In the genomic region with DNA sequence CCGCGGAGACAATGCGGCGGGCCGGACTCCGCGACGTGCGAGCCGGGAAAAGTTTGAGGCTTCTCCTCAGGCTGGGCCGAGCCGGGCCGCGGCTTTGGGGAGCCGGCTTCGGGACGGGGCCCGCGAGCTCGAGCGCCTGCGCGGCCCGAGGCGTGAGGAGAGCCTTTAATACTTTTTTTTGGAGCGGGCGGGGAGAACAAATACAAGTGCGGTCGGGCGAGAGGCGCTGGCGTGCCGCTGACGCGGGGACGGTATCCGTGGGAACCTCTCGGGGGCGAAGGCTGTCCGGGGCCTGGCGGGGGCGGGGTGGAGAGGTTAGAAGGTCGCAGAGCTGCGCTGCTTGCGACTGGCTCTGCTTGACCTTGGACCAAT, we compare ENCODE assay signal across 7 mouse cellular contexts.
DNase-seq lines count a peak whose midpoint lies in the region; ATAC-seq and TF ChIP-seq lines count a peak whose summit lies in the region.

No protein-coding gene starts in this region.

- TF ChIP-seq CTCF in intestine, postnatal 0 days (IDR thresholded peaks at IDR 0.05; ENCODE audit: low read depth) = no peak
- TF ChIP-seq CTCF in spleen, adult 2 months (IDR thresholded peaks at IDR 0.05; ENCODE audit: extremely low read depth, insufficient read depth, insufficient read length, insufficient replicate concordance) = no peak

- peak overlapping the region; percentile 95 for H3K27ac ChIP-seq in intestine, postnatal 0 days (ENCODE audit: low read depth, low read length)
- H3K27ac ChIP-seq in limb, embryonic 10.5 days = peak overlapping the region; percentile 91
- peak overlapping the region; percentile 93 for H3K27ac ChIP-seq in midbrain, embryonic 13.5 days
- H3K27ac ChIP-seq in spleen, adult 2 months (ENCODE audit: insufficient read depth, low read length) = peak overlapping the region; percentile 27; the same call in 1 of the 2 replicates

- peak overlapping the region; percentile 71 for H3K4me2 ChIP-seq in intestine, postnatal 0 days (replicated peaks; ENCODE audit: low read depth)
- H3K4me2 ChIP-seq in midbrain, embryonic 13.5 days (replicated peaks) = peak overlapping the region; percentile 65

- H3K27me3 ChIP-seq in intestine, postnatal 0 days (replicated peaks; ENCODE audit: control insufficient read depth, insufficient read depth, low read length) = no peaks in the 10 kb centered on the region
- no peaks in the 10 kb centered on the region for H3K27me3 ChIP-seq in limb, embryonic 10.5 days (ENCODE audit: low read depth, poor library complexity, severe bottlenecking)
- H3K27me3 ChIP-seq in midbrain, embryonic 13.5 days = no peaks in the 10 kb centered on the region
- H3K27me3 ChIP-seq in spleen, adult 2 months (ENCODE audit: control insufficient read depth, insufficient read depth, low read length) = peaks cover 9% of the 10 kb centered on the region

- no peak for TF ChIP-seq POLR2A in spleen, adult 2 months (IDR thresholded peaks at IDR 0.05; ENCODE audit: low read depth, low read length)

- peak overlapping the region; percentile 72 for H3K4me3 ChIP-seq in intestine, postnatal 0 days (ENCODE audit: low read depth, low read length)
- H3K4me3 ChIP-seq in limb, embryonic 10.5 days = peak overlapping the region; percentile 82
- H3K4me3 ChIP-seq in midbrain, embryonic 13.5 days (replicated peaks) = peak overlapping the region; percentile 79
- peak overlapping the region; percentile 63 for H3K4me3 ChIP-seq in spleen, adult 2 months (ENCODE audit: extremely low read depth, insufficient read depth, insufficient read length)

- peak; percentile 74; the same call in 1 of the 2 replicates for ATAC-seq in intestine, postnatal 0 days
- no peak for ATAC-seq in midbrain, embryonic 13.5 days

- H3K9me3 ChIP-seq in intestine, postnatal 0 days (ENCODE audit: control insufficient read depth) = no peaks in the 10 kb centered on the region
- H3K9me3 ChIP-seq in limb, embryonic 10.5 days (replicated peaks) = no peaks in the 10 kb centered on the region
- H3K9me3 ChIP-seq in midbrain, embryonic 13.5 days = no peaks in the 10 kb centered on the region

- H3K9ac ChIP-seq in intestine, postnatal 0 days (ENCODE audit: low read depth, low read length) = peak overlapping the region; percentile 85
- H3K9ac ChIP-seq in midbrain, embryonic 13.5 days (replicated peaks) = peak overlapping the region; percentile 80

- H3K4me1 ChIP-seq in intestine, postnatal 0 days (replicated peaks; ENCODE audit: control insufficient read depth, insufficient read depth, low read length) = no peaks in the 10 kb centered on the region
- peaks cover 11% of the 10 kb centered on the region for H3K4me1 ChIP-seq in limb, embryonic 10.5 days
- peaks cover 25% of the 10 kb centered on the region for H3K4me1 ChIP-seq in midbrain, embryonic 13.5 days (replicated peaks)
- H3K4me1 ChIP-seq in spleen, adult 2 months (ENCODE audit: control insufficient read depth, insufficient read depth, insufficient read length) = no peaks in the 10 kb centered on the region

- H3K36me3 ChIP-seq in intestine, postnatal 0 days (ENCODE audit: control insufficient read depth, insufficient read depth) = no peaks in the 10 kb centered on the region
- no peaks in the 10 kb centered on the region for H3K36me3 ChIP-seq in limb, embryonic 10.5 days
- H3K36me3 ChIP-seq in midbrain, embryonic 13.5 days = no peaks in the 10 kb centered on the region
- H3K36me3 ChIP-seq in spleen, adult 2 months (ENCODE audit: control insufficient read depth, insufficient read depth, low read length) = no peaks in the 10 kb centered on the region

- WGBS in intestine, postnatal 0 days = under 1% methylated on average over 45 of the region's 45 CpGs
- WGBS in limb, embryonic 10.5 days = under 1% methylated on average over 45 of the region's 45 CpGs
- under 1% methylated on average over 45 of the region's 45 CpGs for WGBS in midbrain, embryonic 13.5 days
- WGBS in spleen, adult 2 months = 1% methylated on average over 45 of the region's 45 CpGs

- DNase-seq in adrenal gland, postnatal 14 days = peak; percentile 94
- peak; percentile 85 for DNase-seq in embryo, embryonic 9.5 days (ENCODE audit: extremely low spot score)
- peak; percentile 53 to 76 for DNase-seq in gastrocnemius, postnatal 4 days (ENCODE audit: low spot score in 2 of 2)
- peak; percentile 76 for DNase-seq in limb, embryonic 10.5 days (ENCODE audit: low spot score)
- peak in 1 of 2 experiments; percentile 5 for DNase-seq in spleen, adult 2 months (ENCODE audit: low read depth in 1 of 2, low spot score in 2 of 2)

Comparison
In these comparisons a context has a peak if more than half of its experiments do, and no peak if none do; other contexts are left out.
1. H3K27ac ChIP-seq: peak in every context shown above with its lines; median percentile 95 in intestine, postnatal 0 days; 93 in midbrain, embryonic 13.5 days; 91 in limb, embryonic 10.5 days; 27 in spleen, adult 2 months.